Mouse (Mus musculus) cerebellum, postnatal 10 days (tissue): ENCODE results near the gene Supt7l.
A peak's percentile ranks its signal among the peaks of the same experiment; 100 is the strongest.

Experiments
- DNase-seq, 2 experiments: peaks; one replicate each; pipeline ENCODE4 v3.0.0; 2021; ENCODE audit warnings: mixed read lengths in 2 of 2

The Supt7l gene

DNA sequence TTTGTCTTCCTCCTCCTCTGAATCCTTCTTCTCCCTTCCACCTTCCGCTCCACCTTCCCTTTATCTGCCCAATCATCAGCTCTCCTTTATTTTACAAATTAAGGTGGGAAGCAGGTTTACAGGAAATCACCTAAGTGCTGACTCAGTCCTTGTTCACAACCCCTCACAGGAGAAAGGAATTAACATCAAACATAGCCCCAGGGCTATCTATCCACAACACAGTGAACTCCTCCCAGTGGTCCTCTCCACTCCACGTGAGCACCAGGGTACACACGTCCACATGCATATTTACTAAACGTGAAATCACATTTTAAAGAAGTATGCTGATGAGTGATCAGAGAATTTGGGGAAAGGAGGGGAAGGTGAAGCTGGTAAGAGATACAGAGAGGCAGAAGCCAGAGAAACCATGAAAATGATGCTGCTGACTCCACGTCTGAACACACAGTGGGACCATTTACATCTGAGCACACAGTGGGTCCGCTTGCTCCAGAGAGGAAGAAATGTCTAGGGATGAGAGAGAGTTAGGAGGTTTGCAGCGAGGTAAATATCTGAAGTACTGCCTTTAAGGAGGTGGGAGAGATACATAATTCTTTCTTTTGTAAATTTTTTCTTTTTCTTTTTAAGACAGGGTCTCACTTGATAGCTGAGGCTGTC, 38.4 kb downstream of the Supt7l start:
- DNase-seq: no peak

GRCm38 (mm10) chr5:31487889-31488288, 39.7 kb downstream of the Supt7l start:
- DNase-seq: no peak

- DNase-seq: no peak
Observed at GRCm38 (mm10) chr5:31485440-31485839, 42.2 kb downstream of the Supt7l start, which contains the start of gene 4930548H24Rik. 4930548H24Rik (plus strand) TSS chr5:31485740.

DNA sequence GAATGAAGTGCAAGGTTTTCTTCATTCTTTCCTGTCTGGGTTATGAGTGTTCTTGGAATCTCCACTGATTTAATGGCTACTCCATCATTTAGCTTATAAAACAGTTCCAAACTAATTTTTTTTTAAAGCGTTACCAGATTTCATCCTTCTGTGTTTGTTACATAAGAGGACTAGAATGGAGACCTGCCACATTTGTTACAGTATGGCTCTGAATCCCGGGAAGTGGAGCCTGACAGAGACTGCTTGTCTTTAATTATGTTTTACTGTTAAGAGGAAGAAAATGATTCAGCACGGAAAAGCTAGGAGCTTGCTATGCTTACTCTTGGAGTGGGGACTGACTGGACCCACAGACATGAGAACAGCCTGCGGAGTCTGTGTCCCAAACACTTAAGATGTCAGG, 47.1 kb downstream of the Supt7l start:
- no peak for DNase-seq

DNA sequence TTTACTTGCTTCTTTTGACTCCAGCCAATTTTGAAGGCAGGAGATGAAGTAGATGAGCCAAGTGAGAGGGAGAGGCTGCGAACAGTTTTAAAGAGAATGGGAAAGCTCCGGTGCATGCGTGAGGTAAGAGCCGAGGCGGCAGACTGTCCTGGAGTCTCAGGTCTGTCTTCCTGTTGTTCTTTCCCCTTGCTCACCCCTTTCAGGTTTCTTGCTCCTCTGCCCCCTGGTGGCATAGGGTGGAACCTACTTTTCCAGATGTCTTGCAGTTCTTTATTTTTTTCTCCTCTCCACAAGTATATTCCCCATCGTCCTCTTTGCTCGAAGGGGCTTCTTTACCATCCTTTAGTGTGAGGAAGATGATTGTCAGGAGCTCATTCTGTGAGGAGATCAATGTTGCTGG, 57.3 kb downstream of the Supt7l start:
- peak; percentile 52 to 58 for DNase-seq

GRCm38 (mm10) chr5:31469711-31470110, 57.9 kb downstream of the Supt7l start:
- DNase-seq: no peak

- DNase-seq: no peak
Observed at GRCm38 (mm10) chr5:31467798-31468197, 59.8 kb downstream of the Supt7l start.
